Mouse (Mus musculus) intestine, embryonic 14.5 days (tissue): ENCODE results near the gene B4galnt1. TPM values are rescaled to one million over a fixed set of nuclear protein-coding genes. Genes with fewer than 3 reads are reported as not detected.
A peak's percentile ranks its signal among the peaks of the same experiment; 100 is the strongest.

Source experiments
- ATAC-seq: fragments of 200-750 bp; cut with Nextera tagmentation; replicated peaks from 2 replicates; pipeline ENCODE4 v1.8.0; 2017; ENCODE audit warnings: low read depth, moderate number of reproducible peaks, moderate TSS enrichment, moderate library complexity; ENCODE audit not compliant: low FRiP score, low TSS enrichment
- DNase-seq: peaks from one replicate; pipeline ENCODE4 v3.0.0-alpha.2; 2018; ENCODE audit warnings: low spot score
- H3K27ac ChIP-seq: fragments of 300-500 bp; sonication (generic); 2 replicates; pipeline ENCODE4 v1.5.1; 2014; ENCODE audit warnings: low read depth, mild to moderate bottlenecking, control low read depth
- H3K27me3 ChIP-seq: fragments of 300-500 bp; sonication (generic); replicated peaks from 2 replicates; pipeline ENCODE4 v1.6.1; 2014; ENCODE audit warnings: low read length, control low read depth; ENCODE audit not compliant: control insufficient read depth, insufficient read depth
- H3K36me3 ChIP-seq: fragments of 300-500 bp; sonication (generic); 2 replicates; pipeline ENCODE4 v1.6.1; 2014; ENCODE audit warnings: low read length, control low read depth; ENCODE audit not compliant: control insufficient read depth, insufficient read depth
- H3K4me1 ChIP-seq: fragments of 300-500 bp; sonication (generic); replicated peaks from 2 replicates; pipeline ENCODE4 v1.6.1; 2014; ENCODE audit warnings: low read length, control low read depth, mixed read lengths; ENCODE audit not compliant: control insufficient read depth, insufficient read depth
- H3K4me2 ChIP-seq: fragments of 300-500 bp; sonication (generic); 2 replicates; pipeline ENCODE4 v1.6.1; 2014; ENCODE audit warnings: low read length
- H3K4me3 ChIP-seq: fragments of 300-500 bp; sonication (generic); 2 replicates; pipeline ENCODE4 v1.5.1; 2014; ENCODE audit warnings: low read depth, low read length, control low read depth, mixed read lengths
- H3K9ac ChIP-seq: fragments of 300-500 bp; sonication (generic); 2 replicates; pipeline ENCODE4 v1.6.1; 2014; ENCODE audit warnings: mild to moderate bottlenecking, low read length
- H3K9me3 ChIP-seq: fragments of 300-500 bp; sonication (generic); 2 replicates; pipeline ENCODE4 v1.6.1; 2016; ENCODE audit warnings: low read length, control low read depth; ENCODE audit not compliant: control insufficient read depth
- WGBS: fragments of 180-500 bp; shearing (Covaris S2); extraction: QIAGEN DNeasy Blood & Tissue Kit; methylation state at CpG from one replicate; pipeline ENCODE4 v1.1.7; 2014; 5-methylcytosine and 5-hydroxymethylcytosine counted together
- polyA plus RNA-seq: library from polyadenylated mRNA; unstranded; fragments of >200 nt; fragmentation: Nextera tagmentation; extraction: Ambion mirVana; gene quantifications from 2 replicates; pipeline ENCODE4 v1.2.1, GENCODE M21; 2014

Gene B4galnt1
- polyA plus RNA-seq, 1 experiment from 2014 or later: 66.0 TPM

DNA sequence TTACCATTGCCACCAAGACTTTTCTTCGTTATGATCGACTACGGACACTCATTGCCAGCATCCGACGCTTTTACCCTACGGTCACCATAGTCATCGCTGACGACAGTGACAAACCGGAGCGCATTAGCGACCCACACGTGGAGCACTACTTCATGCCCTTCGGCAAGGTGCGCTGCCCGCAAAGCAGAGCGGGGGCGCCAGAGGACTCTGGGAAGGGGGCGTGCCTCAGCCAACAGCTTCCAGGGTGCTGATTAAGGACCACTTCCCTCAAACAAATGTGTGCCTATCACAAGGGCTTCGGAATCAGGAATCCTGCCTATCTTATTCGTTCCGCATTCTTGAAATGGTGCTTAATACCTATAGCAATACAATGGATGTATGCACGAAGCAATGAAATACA is 5.0 kb downstream of the B4galnt1 start:
- no peaks in the 10 kb centered on the region for H3K9me3 ChIP-seq
- H3K4me2 ChIP-seq: peak overlapping the region; percentile 61
- no peak overlapping the region for H3K27ac ChIP-seq
- H3K36me3 ChIP-seq: 0 out of 2 replicates have a peak, but pooled peaks cover 4% of the 10 kb centered on the region
- H3K9ac ChIP-seq: no peak overlapping the region
- peak overlapping the region; percentile 32 for H3K4me3 ChIP-seq
- 11% methylated on average over 22 of the region's 22 CpGs for WGBS
- H3K4me1 ChIP-seq: peaks cover 18% of the 10 kb centered on the region
- DNase-seq (no peak), ATAC-seq (no peak)
- H3K27me3 ChIP-seq: peaks cover 52% of the 10 kb centered on the region

DNA sequence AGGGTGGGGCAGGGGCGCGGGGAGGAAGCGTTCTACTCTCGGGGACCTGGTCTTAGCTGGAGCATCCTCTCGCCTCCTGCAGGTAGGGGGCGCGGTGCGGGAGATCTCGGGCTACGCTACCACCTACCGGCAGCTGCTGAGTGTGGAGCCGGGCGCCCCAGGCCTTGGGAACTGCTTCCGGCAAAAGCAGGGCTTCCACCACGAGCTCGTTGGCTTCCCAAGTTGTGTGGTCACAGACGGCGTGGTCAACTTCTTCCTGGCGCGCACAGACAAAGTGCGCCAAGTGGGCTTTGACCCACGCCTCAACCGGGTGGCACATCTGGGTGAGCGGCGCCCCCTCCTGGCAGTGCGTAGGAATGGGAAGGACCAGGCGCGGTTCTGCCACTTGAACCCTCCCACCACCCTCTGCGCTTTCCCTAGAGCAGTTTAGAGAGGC is 5.8 kb downstream of the B4galnt1 start:
- WGBS: under 1% methylated on average over 29 of the region's 29 CpGs
- Histone ChIP-seq H3K36me3 (0 out of 2 replicates have a peak, but pooled peaks cover 4% of the 10 kb centered on the region), H3K27me3 (peaks cover 47% of the 10 kb centered on the region), H3K4me3 (peak overlapping the region; percentile 32), H3K9ac (0 out of 2 replicates have a peak overlapping the region, but pooled peaks have one; percentile 22), H3K4me1 (peaks cover 13% of the 10 kb centered on the region), H3K27ac (no peak overlapping the region), H3K4me2 (peak overlapping the region; percentile 61), H3K9me3 (no peaks in the 10 kb centered on the region)
- ATAC-seq: peak; percentile 67
- peak; percentile 91 for DNase-seq

DNA sequence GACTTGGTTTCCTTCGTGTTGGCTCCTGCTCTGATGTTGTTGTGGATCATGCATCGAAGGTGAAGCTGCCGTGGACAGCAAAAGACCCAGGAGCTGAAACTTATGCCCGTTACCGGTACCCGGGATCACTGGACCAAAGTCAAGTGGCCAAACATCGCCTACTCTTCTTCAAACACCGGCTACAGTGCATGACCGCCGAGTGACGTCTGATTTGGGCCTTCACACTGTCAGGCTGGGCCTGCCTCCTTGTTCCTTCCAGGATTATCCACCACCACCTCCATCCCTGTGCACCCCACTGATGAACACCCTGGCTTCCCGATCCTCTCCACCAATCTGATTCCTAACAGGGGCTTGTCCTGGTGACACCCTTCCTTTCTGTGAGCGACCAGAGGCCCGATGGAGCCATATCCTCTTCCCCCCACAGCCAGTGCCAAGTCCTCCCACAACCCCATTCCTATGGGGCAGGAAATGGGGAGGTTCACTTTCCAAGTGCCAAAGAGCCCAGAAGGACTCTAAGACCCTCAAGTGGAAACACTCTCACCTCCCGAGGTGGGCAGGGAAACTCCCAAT is 6.7 kb downstream of the B4galnt1 start:
- 88% methylated on average over 15 of the region's 15 CpGs for WGBS
- Histone ChIP-seq H3K4me1 (peaks cover 10% of the 10 kb centered on the region), H3K27ac (no peak overlapping the region), H3K36me3 (0 out of 2 replicates have a peak, but pooled peaks cover 4% of the 10 kb centered on the region), H3K4me3 (no peak overlapping the region), H3K9ac (no peak overlapping the region), H3K27me3 (peaks cover 45% of the 10 kb centered on the region), H3K4me2 (no peak overlapping the region), H3K9me3 (no peaks in the 10 kb centered on the region)
- DNase-seq: no peak
- ATAC-seq: no peak

DNA sequence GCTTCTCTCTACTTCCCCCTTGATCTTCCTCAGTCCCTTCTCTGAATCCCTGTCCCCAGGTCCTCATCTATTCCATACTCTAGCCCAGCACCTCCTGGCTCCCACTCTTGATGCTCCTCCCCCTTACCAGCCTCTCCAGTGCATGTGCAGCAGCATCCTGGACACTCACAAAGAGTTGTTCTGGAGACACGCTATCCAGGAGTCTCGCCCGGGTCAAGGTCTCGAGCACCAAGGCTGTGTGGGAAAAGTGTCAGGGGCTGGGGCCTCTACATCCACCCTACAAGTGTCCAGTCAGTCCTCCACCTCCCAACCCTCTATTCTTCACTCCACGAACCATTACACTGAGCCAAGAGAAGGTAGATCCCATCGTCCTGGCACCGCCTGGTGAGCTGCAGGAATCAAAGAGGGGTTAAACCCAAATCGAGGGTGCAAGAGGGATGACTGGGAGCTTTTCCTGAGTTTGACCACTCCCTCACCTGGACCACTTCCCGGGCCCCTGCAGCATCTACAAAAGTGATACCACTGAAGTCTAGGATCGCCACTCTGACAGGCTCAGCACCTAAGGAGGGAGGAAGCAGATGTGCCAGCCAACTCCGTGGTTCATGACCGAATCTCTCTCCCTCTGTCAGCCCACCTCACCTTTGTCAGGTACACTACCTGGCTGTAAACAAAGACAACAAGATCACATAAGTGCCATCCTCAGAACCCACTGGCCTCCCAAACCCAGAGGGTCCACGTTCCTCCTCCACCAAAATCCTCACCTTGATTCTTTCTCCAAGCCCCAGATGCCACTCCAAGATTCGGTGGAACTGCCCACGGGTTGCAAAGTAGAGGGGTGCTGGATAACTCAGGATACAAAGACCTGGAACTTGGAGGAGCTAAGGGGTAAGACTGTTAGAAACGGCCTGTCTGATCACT is 8.4 kb downstream of the B4galnt1 start:
- Histone ChIP-seq H3K27me3 (peaks cover 44% of the 10 kb centered on the region), H3K4me2 (no peak overlapping the region), H3K9me3 (no peaks in the 10 kb centered on the region), H3K27ac (no peak overlapping the region), H3K4me1 (peaks cover 17% of the 10 kb centered on the region), H3K4me3 (no peak overlapping the region), H3K9ac (no peak overlapping the region), H3K36me3 (0 out of 2 replicates have a peak, but pooled peaks cover 4% of the 10 kb centered on the region)
- ATAC-seq: no peak
- peak; percentile 51 for DNase-seq
- 82% methylated on average over 16 of the region's 16 CpGs for WGBS

DNA sequence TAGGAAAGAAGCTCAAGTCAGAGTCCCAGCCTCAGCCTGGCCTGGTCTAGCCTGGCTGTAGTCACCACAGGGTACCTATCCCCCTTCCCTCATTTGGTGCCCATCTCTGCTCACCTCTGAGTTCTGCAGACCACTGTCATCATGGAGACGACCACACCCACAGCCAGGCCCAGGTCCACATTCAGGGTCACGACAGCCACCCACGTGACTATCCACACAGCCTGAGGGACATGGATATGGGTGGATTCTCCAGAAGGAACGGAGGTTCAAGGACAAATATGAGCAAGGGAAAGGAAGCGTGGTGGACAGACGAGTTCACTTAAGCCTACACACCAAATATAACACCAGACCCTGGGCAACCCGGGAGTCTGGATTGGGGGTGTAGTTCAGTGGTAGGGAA is 9.1 kb downstream of the B4galnt1 start:
- Histone ChIP-seq H3K4me1 (peaks cover 19% of the 10 kb centered on the region), H3K27me3 (peaks cover 47% of the 10 kb centered on the region), H3K9ac (no peak overlapping the region), H3K4me2 (no peak overlapping the region), H3K4me3 (no peak overlapping the region), H3K9me3 (no peaks in the 10 kb centered on the region), H3K36me3 (0 out of 2 replicates have a peak, but pooled peaks cover 1% of the 10 kb centered on the region), H3K27ac (no peak overlapping the region)
- DNase-seq (peak; percentile 50), ATAC-seq (no peak)
- WGBS: 81% methylated on average over 7 of the region's 7 CpGs

DNA sequence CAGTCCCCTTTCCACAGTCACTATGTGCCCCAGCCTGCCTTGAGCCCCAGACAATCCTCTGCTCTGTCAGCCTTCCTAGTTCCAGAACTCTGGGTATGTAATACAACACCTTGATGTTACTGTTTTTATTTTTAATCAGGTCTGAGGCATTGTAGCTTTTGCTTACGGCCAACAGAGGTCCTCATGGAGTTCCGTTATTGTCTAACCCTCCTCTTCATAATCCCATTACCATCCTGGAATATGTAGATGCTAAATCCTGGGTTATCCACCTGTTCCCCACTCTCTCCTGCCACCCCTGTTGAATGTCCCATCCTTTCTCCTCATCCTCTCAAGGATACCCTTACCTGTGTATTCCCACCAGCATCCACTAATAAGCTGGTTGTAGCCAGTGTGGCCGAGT is 11.2 kb downstream of the B4galnt1 start:
- ATAC-seq (no peak), DNase-seq (no peak)
- Histone ChIP-seq H3K4me2 (no peak overlapping the region), H3K9me3 (no peaks in the 10 kb centered on the region), H3K27me3 (peaks cover 51% of the 10 kb centered on the region), H3K36me3 (no peaks in the 10 kb centered on the region), H3K4me3 (no peak overlapping the region), H3K27ac (no peak overlapping the region), H3K4me1 (peaks cover 14% of the 10 kb centered on the region; the same call in 1 of the 2 replicates), H3K9ac (no peak overlapping the region)
- WGBS: 41% methylated on average over 3 of the region's 3 CpGs

DNA sequence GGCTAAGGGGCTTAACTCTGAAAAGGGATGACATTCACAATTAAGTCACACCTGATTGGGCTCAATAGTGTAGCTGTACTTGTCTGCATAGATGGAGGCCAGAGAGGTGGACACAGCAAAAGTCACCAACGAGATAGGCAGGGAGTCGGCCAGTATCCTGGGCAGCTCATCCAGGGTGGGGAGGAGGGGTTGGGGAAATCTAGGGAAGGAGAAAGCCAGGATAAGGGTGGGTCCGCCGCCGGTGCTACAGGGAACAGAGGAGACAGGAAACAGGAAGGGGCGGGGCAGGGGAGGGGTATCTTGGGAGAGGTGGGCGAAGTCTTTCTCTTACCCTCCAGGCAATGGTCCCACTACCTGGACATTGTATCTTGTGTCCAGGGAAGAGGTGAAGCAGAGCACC is 11.7 kb downstream of the B4galnt1 start:
- WGBS: 8% methylated on average over 7 of the region's 7 CpGs
- Histone ChIP-seq H3K27me3 (peaks cover 56% of the 10 kb centered on the region), H3K4me2 (no peak overlapping the region)

DNA sequence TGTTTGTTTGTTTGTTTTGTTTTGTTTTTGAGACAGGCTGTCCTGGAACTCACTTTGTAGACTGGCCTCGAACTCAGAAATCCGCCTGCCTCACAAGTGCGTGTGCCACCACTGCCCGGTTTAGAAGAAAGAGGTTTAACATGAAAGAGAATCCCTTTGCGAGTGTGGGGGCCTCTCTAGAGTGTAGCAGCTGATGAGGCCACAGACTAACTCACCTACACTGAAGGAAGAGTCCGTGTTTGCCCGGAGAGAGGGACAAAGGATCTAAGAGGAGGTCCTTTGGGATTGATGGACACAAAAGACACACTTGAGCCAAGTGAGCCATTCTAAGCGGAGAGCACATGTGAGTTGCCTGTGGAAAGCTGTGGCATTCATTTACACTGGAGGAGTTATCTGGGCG is 12.2 kb downstream of the B4galnt1 start:
- DNase-seq (no peak), ATAC-seq (no peak)
- 20% methylated on average over 9 of the region's 9 CpGs for WGBS
- Histone ChIP-seq H3K27ac (no peak overlapping the region), H3K27me3 (peaks cover 57% of the 10 kb centered on the region), H3K4me2 (0 out of 2 replicates have a peak overlapping the region, but pooled peaks have one; percentile 54), H3K36me3 (no peaks in the 10 kb centered on the region), H3K9me3 (no peaks in the 10 kb centered on the region), H3K9ac (no peak overlapping the region), H3K4me3 (no peak overlapping the region), H3K4me1 (peaks cover 14% of the 10 kb centered on the region; the same call in 1 of the 2 replicates)

More for the DNA sequence above, 11.7 kb downstream of the B4galnt1 start:
- ATAC-seq (no peak), DNase-seq (no peak)
- Histone ChIP-seq H3K4me1 (peaks cover 14% of the 10 kb centered on the region; the same call in 1 of the 2 replicates), H3K9ac (no peak overlapping the region), H3K9me3 (no peaks in the 10 kb centered on the region), H3K27ac (no peak overlapping the region), H3K4me3 (no peak overlapping the region), H3K36me3 (no peaks in the 10 kb centered on the region)
